Mouse (Mus musculus): ENCODE data around the gene Odf3b. TPM values are rescaled to one million over a fixed set of nuclear protein-coding genes. Genes with fewer than 3 reads are reported as not detected.

Odf3b gene
- polyA plus RNA-seq (2014; fragmentation: Illumina TruSeq; extraction: RNeasy Lipid Tissue Mini Kit (QIAGEN cat#74804); ENCODE audit: low read depth, low replicate concordance), result 2.5 TPM

DNA sequence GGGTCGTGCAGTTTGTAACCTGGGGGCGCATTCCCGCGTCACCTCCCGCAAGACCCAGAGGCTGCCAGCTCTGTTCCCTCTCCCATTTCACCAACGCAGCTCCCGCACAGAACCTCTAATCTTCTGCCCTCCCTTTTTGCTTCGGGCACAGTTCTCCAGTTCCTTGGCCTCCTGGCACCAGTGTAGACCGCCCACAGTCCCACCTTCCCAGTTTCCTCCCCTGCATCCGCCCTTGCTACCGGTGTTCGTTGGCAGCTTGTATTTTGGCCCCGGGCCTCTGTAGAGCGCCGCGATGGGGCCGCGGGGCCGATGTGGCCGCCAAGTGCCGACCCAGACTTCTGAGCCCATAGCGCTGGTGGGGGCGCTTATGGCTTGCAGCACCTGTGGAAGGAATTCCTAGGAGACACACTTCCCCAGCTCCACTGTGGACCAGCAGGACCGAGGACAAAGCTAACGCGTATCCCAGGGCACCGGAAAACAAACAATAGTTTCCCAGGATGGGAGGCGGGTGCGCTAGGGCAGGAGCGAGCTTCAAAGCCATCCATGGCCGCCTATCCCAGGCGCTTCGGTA is at the start of gene Odf3b:
Gene Odf3b (minus strand): TSS at position 452 of the 571 bp plus-strand sequence.

DNA sequence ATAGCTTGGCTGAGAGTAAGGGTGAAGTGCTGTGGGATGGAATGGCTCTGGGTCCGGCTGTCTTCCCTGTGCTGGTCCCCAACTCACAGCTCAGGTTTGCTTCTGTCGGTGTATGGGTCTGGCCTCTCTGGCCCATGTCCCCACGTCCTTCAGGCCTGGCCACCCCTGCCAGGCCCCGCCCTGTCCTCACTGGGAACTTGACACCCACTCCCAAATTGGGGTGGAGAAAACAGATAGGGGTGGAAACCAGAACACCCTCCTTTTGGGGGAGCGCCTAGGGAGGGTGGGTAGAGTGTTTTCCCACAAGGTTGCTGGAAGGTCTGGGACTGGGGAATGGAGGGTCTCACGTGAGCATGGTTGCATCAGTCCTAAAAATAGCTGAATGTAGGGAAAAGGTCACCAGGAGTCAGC is 46.6 kb upstream of the Odf3b start, which contains the start of gene Cpt1b:
Gene Cpt1b (minus strand): TSS at position 153 of the 411 bp plus-strand sequence.

DNA sequence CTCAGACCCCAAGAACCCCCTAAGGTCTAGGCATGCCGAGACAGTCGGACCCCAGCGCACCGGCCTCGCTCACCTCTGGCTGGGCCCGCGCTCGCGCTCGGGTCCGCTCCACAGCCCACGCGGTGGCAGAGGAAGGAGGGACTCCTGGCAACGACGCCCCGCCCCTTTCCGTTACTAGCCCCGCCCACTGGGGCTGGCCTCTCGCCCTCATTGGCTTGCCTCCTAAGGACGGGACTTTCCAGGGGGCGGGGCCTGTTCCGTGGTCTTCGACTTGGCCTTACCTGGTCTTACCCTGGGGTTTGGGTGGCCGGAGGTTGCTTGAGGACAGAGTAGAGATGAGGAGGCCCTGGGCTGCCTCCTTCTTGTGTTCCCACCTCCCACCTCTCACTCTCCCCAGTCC is 31.0 kb upstream of the Odf3b start, which contains the start of gene Syce3:
Gene Syce3 (minus strand): TSS at position 386 of the 400 bp plus-strand sequence.

DNA sequence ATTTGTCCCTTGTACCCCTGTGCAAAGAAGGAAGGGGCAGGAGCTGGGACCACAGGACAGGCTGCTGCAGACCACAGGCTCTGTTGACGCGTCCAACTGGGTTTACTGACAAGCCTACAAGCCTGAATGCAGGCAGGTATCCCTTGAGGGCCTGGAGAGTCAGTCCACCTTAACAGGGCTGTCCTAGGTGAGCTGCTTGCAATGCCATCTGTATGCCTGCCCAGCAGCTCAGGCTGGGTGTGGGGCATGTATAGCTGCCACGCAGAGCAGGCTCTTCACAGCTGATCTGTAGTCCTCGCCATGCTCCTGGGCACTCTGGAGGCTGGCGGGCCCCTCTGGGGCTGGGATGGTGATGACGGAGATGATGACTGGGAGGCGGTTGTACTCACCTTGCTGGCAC is 5.5 kb upstream of the Odf3b start, which contains the start of gene Klhdc7b:
Gene Klhdc7b (plus strand): TSS at position 301 of the 400 bp plus-strand sequence.

DNA sequence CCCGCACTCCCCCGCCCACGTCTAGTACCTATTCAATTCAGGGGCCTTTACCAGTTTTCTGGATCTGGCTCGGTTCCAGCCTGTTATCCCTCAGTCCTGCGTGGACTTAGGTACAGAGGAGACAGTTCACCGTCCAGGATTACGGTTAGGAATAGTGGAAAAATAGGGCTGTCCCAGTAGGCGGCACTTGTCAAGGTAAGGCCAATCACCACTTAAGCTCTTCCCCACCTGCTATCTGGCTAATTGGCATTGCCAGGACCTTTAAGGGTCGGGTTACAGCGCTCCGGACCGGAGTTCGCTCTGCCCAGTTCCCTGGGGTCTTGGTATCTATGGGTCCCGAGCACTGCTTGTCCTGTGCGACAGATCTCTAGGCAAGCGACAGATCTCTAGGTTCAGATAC is 2.1 kb downstream of the Odf3b start, which contains the start of gene Tymp:
Gene Tymp (minus strand): TSS at position 83 of the 400 bp plus-strand sequence.

DNA sequence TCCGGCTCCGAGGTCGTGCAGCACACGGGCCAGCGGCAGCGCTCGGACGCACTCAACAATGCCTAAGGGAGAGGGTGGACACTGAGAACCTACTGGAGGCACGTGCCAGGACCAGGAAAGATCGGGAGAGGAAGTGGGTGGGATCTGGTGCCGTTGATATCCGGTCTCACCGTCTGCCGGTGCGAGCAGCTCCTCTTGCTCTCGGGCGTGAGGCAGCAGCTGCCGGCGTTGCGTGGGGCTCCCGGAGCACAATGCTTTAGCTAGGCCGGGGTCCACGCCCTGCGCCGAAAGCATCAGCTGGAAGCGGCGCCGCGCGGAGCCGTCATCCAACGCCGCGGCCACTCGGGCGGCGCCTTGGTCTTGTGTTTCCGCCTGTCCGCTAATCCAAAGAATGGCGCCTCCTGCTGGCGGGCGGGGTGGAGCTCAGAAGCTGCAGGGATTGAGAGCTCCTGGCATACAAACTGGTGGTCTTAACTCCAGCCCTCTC is 5.3 kb downstream of the Odf3b start, which contains the start of gene Sco2:
Gene Sco2 (minus strand): TSS at position 85 of the 487 bp plus-strand sequence.

DNA sequence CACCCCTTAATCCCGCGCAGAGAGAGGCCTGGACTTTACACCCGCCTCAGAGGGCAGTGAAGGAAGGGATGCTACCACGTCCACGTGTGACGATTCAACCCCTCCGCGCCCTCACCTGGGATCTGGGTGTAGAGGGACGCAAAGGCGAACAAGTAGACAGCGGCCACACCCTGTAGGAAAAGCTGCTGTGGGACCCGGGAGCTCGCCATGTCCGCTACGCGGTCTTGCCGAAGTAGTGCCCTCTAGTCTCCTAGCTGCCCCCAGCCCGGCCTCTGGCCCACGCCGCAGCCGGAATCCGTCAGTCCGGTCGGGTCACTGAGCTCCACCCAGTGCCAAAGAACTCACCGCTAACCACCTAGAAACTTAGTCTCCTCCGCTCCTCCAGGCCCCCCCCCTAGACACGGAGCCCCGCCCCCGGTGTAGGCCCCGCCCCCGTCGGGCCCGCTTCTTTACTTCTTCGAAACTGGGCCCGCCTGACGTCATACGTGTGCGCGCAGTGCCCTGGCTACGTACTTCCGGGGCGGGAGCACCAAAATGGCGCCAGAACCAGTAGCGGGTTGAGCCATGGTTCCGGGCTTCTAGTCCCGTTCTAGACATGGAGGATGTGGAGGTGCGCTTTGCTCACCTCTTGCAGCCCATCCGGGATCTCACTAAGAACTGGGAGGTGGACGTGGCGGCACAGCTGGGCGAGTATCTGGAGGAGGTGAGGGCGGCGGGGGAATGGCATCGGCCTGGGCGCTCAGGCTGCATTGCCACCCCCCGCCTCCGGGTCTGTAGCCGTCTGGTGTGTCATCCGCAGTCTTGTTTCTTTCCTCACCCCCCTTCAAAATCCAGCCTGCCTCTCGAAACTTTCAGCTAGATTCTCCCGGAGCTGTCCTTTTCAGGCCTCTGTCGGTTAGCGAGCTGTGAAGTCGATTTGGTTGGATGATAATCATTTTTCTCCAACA is 23.6 kb downstream of the Odf3b start, which contains the start of the genes Lmf2 and Ncaph2:
Gene Lmf2 (minus strand): TSS at position 419 of the 947 bp plus-strand sequence.
Gene Ncaph2 (plus strand): TSS at position 479 of the 947 bp plus-strand sequence.

DNA sequence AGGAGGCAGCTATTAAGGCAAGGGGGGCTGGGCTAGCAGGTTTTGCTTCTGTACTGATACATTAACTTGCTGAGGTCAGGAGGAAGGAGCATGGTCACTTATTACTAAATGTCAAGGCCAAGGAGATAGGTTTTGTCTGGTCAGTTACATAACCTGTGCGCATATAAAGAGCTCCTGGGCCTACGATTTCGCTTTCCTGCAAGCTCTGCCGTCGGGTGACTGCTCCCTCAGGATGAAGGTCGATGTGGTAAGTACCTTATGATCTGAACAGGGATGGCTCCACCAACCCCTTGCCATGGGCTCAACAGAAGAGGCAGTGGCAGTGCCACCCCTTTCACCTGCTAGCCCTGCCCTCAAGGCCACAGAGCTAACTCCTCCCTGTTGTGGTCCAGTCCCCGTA is 44.8 kb downstream of the Odf3b start, which contains the start of gene Miox:
Gene Miox (plus strand): TSS at position 128 of the 400 bp plus-strand sequence.

Other genes with a start within 250 kb of the Odf3b start
- gene Mapk12, start 238.6 kb downstream of the Odf3b start, polyA plus RNA-seq (2014; fragmentation: Illumina TruSeq; extraction: RNeasy Lipid Tissue Mini Kit (QIAGEN cat#74804); ENCODE audit: low read depth, low replicate concordance), result 34.4 TPM
- 3.5 TPM for gene Mapk11, start 229.7 kb downstream of the Odf3b start, polyA plus RNA-seq (2014; fragmentation: Illumina TruSeq; extraction: RNeasy Lipid Tissue Mini Kit (QIAGEN cat#74804); ENCODE audit: low read depth, low replicate concordance)
- 81.6 TPM for gene Plxnb2, start 198.5 kb downstream of the Odf3b start, polyA plus RNA-seq (2014; fragmentation: Illumina TruSeq; extraction: RNeasy Lipid Tissue Mini Kit (QIAGEN cat#74804); ENCODE audit: low read depth, low replicate concordance)
- gene Dennd6b, start 182.8 kb downstream of the Odf3b start, polyA plus RNA-seq (2014; fragmentation: Illumina TruSeq; extraction: RNeasy Lipid Tissue Mini Kit (QIAGEN cat#74804); ENCODE audit: low read depth, low replicate concordance), result 16.5 TPM
- 49.4 TPM for gene Ppp6r2, start 167.7 kb downstream of the Odf3b start, polyA plus RNA-seq (2014; fragmentation: Illumina TruSeq; extraction: RNeasy Lipid Tissue Mini Kit (QIAGEN cat#74804); ENCODE audit: low read depth, low replicate concordance)
- gene Sbf1, start 64.0 kb downstream of the Odf3b start, polyA plus RNA-seq (2014; fragmentation: Illumina TruSeq; extraction: RNeasy Lipid Tissue Mini Kit (QIAGEN cat#74804); ENCODE audit: low read depth, low replicate concordance), result 45.0 TPM
- not detected for gene Adm2, start 56.6 kb downstream of the Odf3b start, polyA plus RNA-seq (2014; fragmentation: Illumina TruSeq; extraction: RNeasy Lipid Tissue Mini Kit (QIAGEN cat#74804); ENCODE audit: low read depth, low replicate concordance)
- not detected for gene Miox, start 44.9 kb downstream of the Odf3b start, polyA plus RNA-seq (2014; fragmentation: Illumina TruSeq; extraction: RNeasy Lipid Tissue Mini Kit (QIAGEN cat#74804); ENCODE audit: low read depth, low replicate concordance)
- gene Lmf2, start 23.6 kb downstream of the Odf3b start, polyA plus RNA-seq (2014; fragmentation: Illumina TruSeq; extraction: RNeasy Lipid Tissue Mini Kit (QIAGEN cat#74804); ENCODE audit: low read depth, low replicate concordance), result 25.2 TPM
- 46.5 TPM for gene Ncaph2, start 23.6 kb downstream of the Odf3b start, polyA plus RNA-seq (2014; fragmentation: Illumina TruSeq; extraction: RNeasy Lipid Tissue Mini Kit (QIAGEN cat#74804); ENCODE audit: low read depth, low replicate concordance)
- 23.0 TPM for gene Sco2, start 5.4 kb downstream of the Odf3b start, polyA plus RNA-seq (2014; fragmentation: Illumina TruSeq; extraction: RNeasy Lipid Tissue Mini Kit (QIAGEN cat#74804); ENCODE audit: low read depth, low replicate concordance)
- gene Tymp, start 2.2 kb downstream of the Odf3b start, polyA plus RNA-seq (2014; fragmentation: Illumina TruSeq; extraction: RNeasy Lipid Tissue Mini Kit (QIAGEN cat#74804); ENCODE audit: low read depth, low replicate concordance), result 0.86 TPM
- gene Klhdc7b, start 5.6 kb upstream of the Odf3b start, polyA plus RNA-seq (2014; fragmentation: Illumina TruSeq; extraction: RNeasy Lipid Tissue Mini Kit (QIAGEN cat#74804); ENCODE audit: low read depth, low replicate concordance), result not detected
- not detected for gene Syce3, start 31.2 kb upstream of the Odf3b start, polyA plus RNA-seq (2014; fragmentation: Illumina TruSeq; extraction: RNeasy Lipid Tissue Mini Kit (QIAGEN cat#74804); ENCODE audit: low read depth, low replicate concordance)
- gene Cpt1b, start 46.6 kb upstream of the Odf3b start, polyA plus RNA-seq (2014; fragmentation: Illumina TruSeq; extraction: RNeasy Lipid Tissue Mini Kit (QIAGEN cat#74804); ENCODE audit: low read depth, low replicate concordance), result 568 TPM
- gene C730034F03Rik, start 50.3 kb upstream of the Odf3b start, polyA plus RNA-seq (2014; fragmentation: Illumina TruSeq; extraction: RNeasy Lipid Tissue Mini Kit (QIAGEN cat#74804); ENCODE audit: low read depth, low replicate concordance), result 1.8 TPM
- 1.3 TPM for gene Gm44502, start 50.4 kb upstream of the Odf3b start, polyA plus RNA-seq (2014; fragmentation: Illumina TruSeq; extraction: RNeasy Lipid Tissue Mini Kit (QIAGEN cat#74804); ENCODE audit: low read depth, low replicate concordance)
- gene Chkb, start 50.6 kb upstream of the Odf3b start, polyA plus RNA-seq (2014; fragmentation: Illumina TruSeq; extraction: RNeasy Lipid Tissue Mini Kit (QIAGEN cat#74804); ENCODE audit: low read depth, low replicate concordance), result 106 TPM
- gene Mapk8ip2, start 74.6 kb upstream of the Odf3b start, polyA plus RNA-seq (2014; fragmentation: Illumina TruSeq; extraction: RNeasy Lipid Tissue Mini Kit (QIAGEN cat#74804); ENCODE audit: low read depth, low replicate concordance), result 0.10 TPM
- gene Arsa, start 98.1 kb upstream of the Odf3b start, polyA plus RNA-seq (2014; fragmentation: Illumina TruSeq; extraction: RNeasy Lipid Tissue Mini Kit (QIAGEN cat#74804); ENCODE audit: low read depth, low replicate concordance), result 13.2 TPM
- gene Shank3, start 120.3 kb upstream of the Odf3b start, polyA plus RNA-seq (2014; fragmentation: Illumina TruSeq; extraction: RNeasy Lipid Tissue Mini Kit (QIAGEN cat#74804); ENCODE audit: low read depth, low replicate concordance), result 24.1 TPM
- not detected for gene Acr, start 189.0 kb upstream of the Odf3b start, polyA plus RNA-seq (2014; fragmentation: Illumina TruSeq; extraction: RNeasy Lipid Tissue Mini Kit (QIAGEN cat#74804); ENCODE audit: low read depth, low replicate concordance)
- gene Rabl2, start 212.6 kb upstream of the Odf3b start, polyA plus RNA-seq (2014; fragmentation: Illumina TruSeq; extraction: RNeasy Lipid Tissue Mini Kit (QIAGEN cat#74804); ENCODE audit: low read depth, low replicate concordance), result 6.0 TPM

All from heart, adult 10 weeks (tissue).